Mouse (Mus musculus) stomach, postnatal 0 days (tissue): Measurements from ENCODE around the gene Bag6. TPM values are rescaled to one million over a fixed set of nuclear protein-coding genes. Genes with fewer than 3 reads are reported as not detected.

Experiments used
- ATAC-seq: fragments of 200-750 bp; cut with Nextera tagmentation; 2 replicates; pipeline ENCODE4 v1.8.0; 2017; ENCODE audit not compliant: low FRiP score, low TSS enrichment
- DNase-seq: peaks from one replicate; pipeline ENCODE4 v3.0.0-alpha.2; 2016; ENCODE audit warnings: low spot score
- H3K27ac ChIP-seq: fragments of 300-500 bp; sonication (generic); replicated peaks from 2 replicates; pipeline ENCODE4 v1.5.1; 2014; ENCODE audit warnings: mild to moderate bottlenecking, control low read depth
- H3K27me3 ChIP-seq: fragments of 300-500 bp; sonication (generic); 2 replicates; pipeline ENCODE4 v1.6.1; 2014; ENCODE audit warnings: low read length; ENCODE audit not compliant: control insufficient read depth, insufficient read depth
- H3K36me3 ChIP-seq: fragments of 300-500 bp; sonication (generic); 2 replicates; pipeline ENCODE4 v1.6.1; 2014; ENCODE audit warnings: low read length, mixed read lengths; ENCODE audit not compliant: control insufficient read depth, insufficient read depth
- H3K4me1 ChIP-seq: fragments of 300-500 bp; sonication (generic); replicated peaks from 2 replicates; pipeline ENCODE4 v1.6.1; 2014; ENCODE audit warnings: antibody characterized with exemption; ENCODE audit not compliant: control insufficient read depth, insufficient read depth
- H3K4me2 ChIP-seq: fragments of 300-500 bp; sonication (generic); replicated peaks from 2 replicates; pipeline ENCODE4 v1.6.1; 2014; ENCODE audit warnings: low read depth, mild to moderate bottlenecking, control low read depth, moderate library complexity
- H3K4me3 ChIP-seq: fragments of 300-500 bp; sonication (generic); 2 replicates; pipeline ENCODE4 v1.5.1; 2014; ENCODE audit warnings: low read depth, low read length, control low read depth
- H3K9ac ChIP-seq: fragments of 300-500 bp; sonication (generic); 2 replicates; pipeline ENCODE4 v1.6.1; 2014; ENCODE audit warnings: mild to moderate bottlenecking, low read length, control low read depth, mixed read lengths
- H3K9me3 ChIP-seq: fragments of 300-500 bp; sonication (generic); 2 replicates; pipeline ENCODE4 v1.6.1; 2016; ENCODE audit warnings: low read length; ENCODE audit not compliant: control insufficient read depth
- CTCF ChIP-seq: IDR thresholded peaks from 2 replicates; pipeline ENCODE4 v1.5.1; 2016; ENCODE audit warnings: antibody characterized with exemption, low read depth, mild to moderate bottlenecking, moderate library complexity
- EP300 ChIP-seq: optimal IDR thresholded peaks from 2 replicates; pipeline ENCODE3; 2016; ENCODE audit warnings: antibody characterized with exemption
- WGBS: fragments of 180-500 bp; shearing (Covaris S2); extraction: QIAGEN DNeasy Blood & Tissue Kit; methylation state at CpG from one replicate; pipeline ENCODE4 v1.1.7; 2014; 5-methylcytosine and 5-hydroxymethylcytosine counted together
- microRNA-seq: library from miRNA; unstranded; fragments of <30 nt; microRNA quantifications from one replicate; pipeline ENCODE4, GENCODE M21; 2016
- polyA plus RNA-seq: library from polyadenylated mRNA; unstranded; fragments of >200 nt; fragmentation: Nextera tagmentation; extraction: Ambion mirVana; gene quantifications from 2 replicates; pipeline ENCODE4 v1.2.1, GENCODE M21; 2015

Bag6 gene
- polyA plus RNA-seq, 1 experiment from 2014 or later: 28.1 TPM

- Histone ChIP-seq H3K9me3 (no peaks in the 10 kb centered on the region), H3K36me3 (no peaks in the 10 kb centered on the region), H3K4me2 (peak overlapping the region; percentile 78), H3K4me3 (peak overlapping the region; percentile 41), H3K27me3 (no peaks in the 10 kb centered on the region), H3K27ac (no peak overlapping the region), H3K9ac (peak overlapping the region; percentile 52), H3K4me1 (no peaks in the 10 kb centered on the region)
- 38% methylated on average over 19 of the region's 19 CpGs for WGBS
- no peak for DNase-seq
- ATAC-seq: peak; percentile 21; the same call in 1 of the 2 replicates
- TF ChIP-seq EP300 (no peak), CTCF (no peak)
Measured at GRCm38 (mm10) chr17:35194844-35195630, 60.1 kb downstream of the Bag6 start.

GRCm38 (mm10) chr17:35195631-35196320 lies 60.8 kb downstream of the Bag6 start:
- H3K9me3 ChIP-seq: no peaks in the 10 kb centered on the region
- peak; percentile 82 for DNase-seq

DNA sequence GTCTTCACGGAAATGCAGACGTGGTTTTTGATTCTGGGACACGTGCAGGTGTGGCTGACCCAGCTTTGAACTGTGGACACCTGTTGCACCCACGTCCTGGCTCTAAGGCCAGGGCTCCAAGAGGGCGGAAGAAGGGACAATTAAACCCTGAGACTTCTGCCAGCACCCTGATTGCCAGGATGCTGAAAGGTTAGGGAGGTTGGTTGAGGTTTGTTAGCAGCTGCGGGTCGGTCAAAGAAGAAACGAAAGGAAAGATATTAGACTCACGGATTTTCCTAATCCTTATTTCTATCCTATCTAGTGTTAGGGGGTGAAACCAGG lies 61.3 kb downstream of the Bag6 start:
- peak overlapping the region; percentile 78 for H3K4me2 ChIP-seq
- no peak overlapping the region for H3K9ac ChIP-seq
- 31% methylated on average over 9 of the region's 9 CpGs for WGBS
- H3K27me3 ChIP-seq: no peaks in the 10 kb centered on the region; the same call in 1 of the 2 replicates
- no peak for DNase-seq
- no peak for TF ChIP-seq EP300
- no peak for TF ChIP-seq CTCF
- no peaks in the 10 kb centered on the region for H3K9me3 ChIP-seq
- no peaks in the 10 kb centered on the region for H3K4me1 ChIP-seq
- no peaks in the 10 kb centered on the region for H3K36me3 ChIP-seq
- ATAC-seq: peak; percentile 21; the same call in 1 of the 2 replicates
- H3K27ac ChIP-seq: no peak overlapping the region
- H3K4me3 ChIP-seq: peak overlapping the region; percentile 41

More at GRCm38 (mm10) chr17:35195631-35196320, 60.8 kb downstream of the Bag6 start:
- Histone ChIP-seq H3K27ac (no peak overlapping the region), H3K4me2 (peak overlapping the region; percentile 78), H3K36me3 (no peaks in the 10 kb centered on the region), H3K27me3 (no peaks in the 10 kb centered on the region; the same call in 1 of the 2 replicates), H3K9ac (peak overlapping the region; percentile 52), H3K4me1 (no peaks in the 10 kb centered on the region), H3K4me3 (peak overlapping the region; percentile 41)
- peak; percentile 85 for ATAC-seq
- no peak for TF ChIP-seq EP300
- peak; percentile 94 for TF ChIP-seq CTCF
- WGBS: 1% methylated on average over 58 of the region's 66 CpGs

Small RNAs within 50 kb of the gene (microRNA-seq; reads per million reads assigned to microRNA genes)
- gene Mir6973a: not detected

Other genes starting within 250 kb of the Bag6 start
- 4.8 and 5.5 TPM in 2 replicates for gene C2, start 236.9 kb upstream of the Bag6 start, polyA plus RNA-seq
- 23.8 and 26.2 TPM in 2 replicates for gene Ehmt2, start 236.7 kb upstream of the Bag6 start, polyA plus RNA-seq
- 31.2 and 33.1 TPM in 2 replicates for gene Slc44a4, start 220.7 kb upstream of the Bag6 start, polyA plus RNA-seq
- gene Neu1, start 203.9 kb upstream of the Bag6 start, polyA plus RNA-seq: 18.3 and 18.9 TPM in 2 replicates
- 3.0 TPM in 2 replicates for gene Hspa1b, start 175.9 kb upstream of the Bag6 start, polyA plus RNA-seq
- gene Gm20481, start 165.3 kb upstream of the Bag6 start, polyA plus RNA-seq: not detected in 2 replicates
- 24.1 and 25.9 TPM in 2 replicates for gene Hspa1a, start 163.0 kb upstream of the Bag6 start, polyA plus RNA-seq
- gene Hspa1l, start 162.5 kb upstream of the Bag6 start, polyA plus RNA-seq: 0.25 and 0.48 TPM in 2 replicates
- gene Lsm2, start 153.3 kb upstream of the Bag6 start, polyA plus RNA-seq: 69.2 and 75.1 TPM in 2 replicates
- gene Vars, start 134.2 kb upstream of the Bag6 start, polyA plus RNA-seq: 35.5 and 40.2 TPM in 2 replicates
- gene Vwa7, start 118.6 kb upstream of the Bag6 start, polyA plus RNA-seq: 0.28 and 0.36 TPM in 2 replicates
- gene Sapcd1, start 107.2 kb upstream of the Bag6 start, polyA plus RNA-seq: 8.0 and 8.2 TPM in 2 replicates
- 1.9 and 2.7 TPM in 2 replicates for gene Msh5, start 88.4 kb upstream of the Bag6 start, polyA plus RNA-seq
- gene Clic1, start 85.2 kb upstream of the Bag6 start, polyA plus RNA-seq: 344 and 360 TPM in 2 replicates
- 84.8 and 86.8 TPM in 2 replicates for gene Ddah2, start 76.1 kb upstream of the Bag6 start, polyA plus RNA-seq
- 260 and 317 TPM in 2 replicates for gene Ly6g6c, start 69.8 kb upstream of the Bag6 start, polyA plus RNA-seq
- 0.49 and 0.96 TPM in 2 replicates for gene Mpig6b, start 69.0 kb upstream of the Bag6 start, polyA plus RNA-seq
- 109 and 113 TPM in 2 replicates for gene Ly6g6e, start 58.3 kb upstream of the Bag6 start, polyA plus RNA-seq
- 7.1 and 7.7 TPM in 2 replicates for gene Ly6g6d, start 57.1 kb upstream of the Bag6 start, polyA plus RNA-seq
- gene Ly6g6f, start 49.6 kb upstream of the Bag6 start, polyA plus RNA-seq: 0.13 TPM in 1 of 2 replicates, not detected in the other
- 74.2 and 75.0 TPM in 2 replicates for gene Abhd16a, start 45.9 kb upstream of the Bag6 start, polyA plus RNA-seq
- gene Ly6g5c, start 26.9 kb upstream of the Bag6 start, polyA plus RNA-seq: not detected in 2 replicates
- gene Ly6g5b, start 19.8 kb upstream of the Bag6 start, polyA plus RNA-seq: 0.18 and 0.27 TPM in 2 replicates
- 11.2 and 11.3 TPM in 2 replicates for gene Gpank1, start 13.7 kb upstream of the Bag6 start, polyA plus RNA-seq
- 323 and 329 TPM in 2 replicates for gene Csnk2b, start 13.1 kb upstream of the Bag6 start, polyA plus RNA-seq
- 14.4 and 15.5 TPM in 2 replicates for gene D17H6S53E, start 8.8 kb upstream of the Bag6 start, polyA plus RNA-seq
- gene Apom, start 3.1 kb upstream of the Bag6 start, polyA plus RNA-seq: 1.3 and 3.2 TPM in 2 replicates
- gene Prrc2a, start 29.7 kb downstream of the Bag6 start, polyA plus RNA-seq: 45.4 and 49.3 TPM in 2 replicates
- gene Aif1, start 40.9 kb downstream of the Bag6 start, polyA plus RNA-seq: 24.3 and 25.2 TPM in 2 replicates
- 17.5 and 19.3 TPM in 2 replicates for gene Lst1, start 53.3 kb downstream of the Bag6 start, polyA plus RNA-seq
- 0.63 and 0.78 TPM in 2 replicates for gene Ltb, start 59.3 kb downstream of the Bag6 start, polyA plus RNA-seq
- gene Tnf, start 66.8 kb downstream of the Bag6 start, polyA plus RNA-seq: 0.32 and 0.40 TPM in 2 replicates
- 0.11 and 0.16 TPM in 2 replicates for gene Lta, start 70.2 kb downstream of the Bag6 start, polyA plus RNA-seq
- 0.27 and 0.33 TPM in 2 replicates for gene Gm16181, start 85.7 kb downstream of the Bag6 start, polyA plus RNA-seq
- 3.0 and 3.6 TPM in 2 replicates for gene Atp6v1g2, start 98.5 kb downstream of the Bag6 start, polyA plus RNA-seq
- 7.4 and 7.5 TPM in 2 replicates for gene Nfkbil1, start 100.6 kb downstream of the Bag6 start, polyA plus RNA-seq
- 143 and 145 TPM in 2 replicates for gene Ddx39b, start 106.6 kb downstream of the Bag6 start, polyA plus RNA-seq
- 303 and 307 TPM in 2 replicates for gene H2-D1, start 127.6 kb downstream of the Bag6 start, polyA plus RNA-seq
- not detected in 2 replicates for gene H2-Q1, start 185.2 kb downstream of the Bag6 start, polyA plus RNA-seq
- 1.2 and 1.6 TPM in 2 replicates for gene H2-Q2, start 207.1 kb downstream of the Bag6 start, polyA plus RNA-seq
- 2.7 and 3.3 TPM in 2 replicates for gene H2-Q4, start 244.4 kb downstream of the Bag6 start, polyA plus RNA-seq